Mouse (Mus musculus) right cerebral cortex, postnatal 25 days (tissue): Measurements from ENCODE around the gene Cldn14.
"Not testable (repeated sequence)": the region's sequence is repeated elsewhere in the genome, so short reads cannot be mapped to it uniquely, and the experiment has no call there.

ENCODE experiments used
- DNase-seq: peaks from one replicate; pipeline ENCODE4 v3.0.0; 2022

Gene Cldn14

GRCm38 (mm10) chr16:94006706-94007665 lies 1.7 kb downstream of the Cldn14 start:
- no peak for DNase-seq

- DNase-seq, result no peak
Measured at GRCm38 (mm10) chr16:94003478-94003877, 5.2 kb downstream of the Cldn14 start.

GRCm38 (mm10) chr16:94001366-94001765 lies 7.3 kb downstream of the Cldn14 start:
- no peak for DNase-seq

GRCm38 (mm10) chr16:93998895-93999294 lies 9.7 kb downstream of the Cldn14 start:
- DNase-seq, result no peak

GRCm38 (mm10) chr16:93983576-93983975 lies 25.1 kb downstream of the Cldn14 start:
- DNase-seq, result peak; percentile 53

- no peak for DNase-seq
Measured at GRCm38 (mm10) chr16:93982341-93982740, 26.3 kb downstream of the Cldn14 start.

GRCm38 (mm10) chr16:93981190-93981841 lies 27.3 kb downstream of the Cldn14 start:
- DNase-seq, result peak; percentile 11

GRCm38 (mm10) chr16:93980338-93980737 lies 28.3 kb downstream of the Cldn14 start:
- not testable (repeated sequence) for DNase-seq

GRCm38 (mm10) chr16:93979316-93979715 lies 29.3 kb downstream of the Cldn14 start:
- no peak for DNase-seq

GRCm38 (mm10) chr16:93977587-93977986 lies 31.1 kb downstream of the Cldn14 start:
- no peak for DNase-seq

- no peak for DNase-seq
Measured at GRCm38 (mm10) chr16:93976907-93977306, 31.7 kb downstream of the Cldn14 start.

GRCm38 (mm10) chr16:93975430-93975829 lies 33.2 kb downstream of the Cldn14 start:
- no peak for DNase-seq

- DNase-seq, result no peak
Measured at GRCm38 (mm10) chr16:93974278-93974677, 34.4 kb downstream of the Cldn14 start.

- no peak for DNase-seq
Measured at GRCm38 (mm10) chr16:93973554-93973953, 35.1 kb downstream of the Cldn14 start.

GRCm38 (mm10) chr16:93973123-93973522 lies 35.5 kb downstream of the Cldn14 start:
- no peak for DNase-seq

- no peak for DNase-seq
Measured at GRCm38 (mm10) chr16:93971046-93971445, 37.6 kb downstream of the Cldn14 start.

GRCm38 (mm10) chr16:93967893-93968292 lies 40.7 kb downstream of the Cldn14 start:
- no peak for DNase-seq

- DNase-seq, result no peak
Measured at GRCm38 (mm10) chr16:93962283-93962682, 46.4 kb downstream of the Cldn14 start.

GRCm38 (mm10) chr16:93961099-93961646 lies 47.5 kb downstream of the Cldn14 start:
- DNase-seq, result no peak

GRCm38 (mm10) chr16:93960495-93960894 lies 48.1 kb downstream of the Cldn14 start:
- no peak for DNase-seq

- no peak for DNase-seq
Measured at GRCm38 (mm10) chr16:93957402-93957801, 51.2 kb downstream of the Cldn14 start.

GRCm38 (mm10) chr16:93956986-93957385 lies 51.7 kb downstream of the Cldn14 start:
- DNase-seq, result no peak

GRCm38 (mm10) chr16:93947396-93947795 lies 61.2 kb downstream of the Cldn14 start:
- no peak for DNase-seq

GRCm38 (mm10) chr16:93944301-93944700 lies 64.3 kb downstream of the Cldn14 start:
- DNase-seq, result no peak
